Mouse (Mus musculus): ENCODE results near the gene Ccdc97.

DNA sequence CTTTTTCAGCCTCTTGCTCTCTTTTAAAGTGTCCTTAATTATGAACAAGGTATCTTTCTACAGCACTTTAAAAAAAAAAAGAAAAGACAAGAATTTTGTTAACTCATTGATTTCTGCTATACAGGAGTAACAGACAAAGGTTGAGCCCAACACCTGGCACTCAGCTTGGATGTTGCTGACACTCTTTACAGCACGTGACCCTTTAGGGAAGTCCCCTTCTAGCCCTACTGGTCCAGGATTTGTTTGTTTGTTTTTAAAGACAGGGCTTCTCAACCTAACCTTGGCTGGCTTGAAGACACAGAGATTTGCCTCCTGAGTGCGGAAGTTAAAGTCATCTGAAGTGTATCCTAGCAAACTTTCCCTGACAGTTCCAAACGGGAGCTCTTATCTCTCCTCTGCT lies 28.0 kb upstream of the Ccdc97 start:
- TF ChIP-seq CTCF (IDR thresholded peaks at IDR 0.05; ENCODE audit: low read depth, low read length) (no peak), POLR2A (IDR thresholded peaks at IDR 0.05; ENCODE audit: extremely low read depth, insufficient read depth, low read length) (no peak)

Measured in liver, adult 2 months (tissue).